Mouse (Mus musculus) forebrain, embryonic 14.5 days (tissue): ENCODE data around the gene Tspan18. TPM values are rescaled to one million over a fixed set of nuclear protein-coding genes. Genes with fewer than 3 reads are reported as not detected.
A peak's percentile ranks its signal among the peaks of the same experiment; 100 is the strongest.

Source experiments
- ATAC-seq: fragments of 200-750 bp; cut with Nextera tagmentation; 2 replicates; pipeline ENCODE4 v1.8.0; 2017; ENCODE audit warnings: mild to moderate bottlenecking, moderate library complexity
- DNase-seq: peaks from one replicate; pipeline ENCODE4 v3.0.0-alpha.2; 2015; ENCODE audit warnings: low spot score
- H3K27ac ChIP-seq: fragments of 300-500 bp; sonication (generic); 2 replicates; pipeline ENCODE4 v1.5.1; 2014; ENCODE audit warnings: low read depth, mild to moderate bottlenecking, control low read depth, low read length, moderate library complexity
- H3K27me3 ChIP-seq: fragments of 300-500 bp; sonication (generic); replicated peaks from 2 replicates; pipeline ENCODE4 v1.6.1; 2014; ENCODE audit warnings: low read length, control low read depth, mixed read lengths; ENCODE audit not compliant: control insufficient read depth, insufficient read depth
- H3K36me3 ChIP-seq: fragments of 300-500 bp; sonication (generic); 2 replicates; pipeline ENCODE4 v1.6.1; 2014; ENCODE audit warnings: low read length, control low read depth; ENCODE audit not compliant: control insufficient read depth, insufficient read depth
- H3K4me1 ChIP-seq: fragments of 300-500 bp; sonication (generic); 2 replicates; pipeline ENCODE4 v1.6.1; 2014; ENCODE audit warnings: antibody characterized with exemption, low read length, control low read depth; ENCODE audit not compliant: control insufficient read depth, insufficient read depth
- H3K4me2 ChIP-seq: fragments of 300-500 bp; sonication (generic); 2 replicates; pipeline ENCODE4 v1.6.1; 2014; ENCODE audit warnings: mild to moderate bottlenecking, control low read depth, low read length
- H3K4me3 ChIP-seq: fragments of 300-500 bp; sonication (generic); 2 replicates; pipeline ENCODE4 v1.5.1; 2014; ENCODE audit warnings: low read depth, low read length, control low read depth
- H3K9ac ChIP-seq: fragments of 300-500 bp; sonication (generic); 2 replicates; pipeline ENCODE4 v1.6.1; 2014; ENCODE audit warnings: mild to moderate bottlenecking, low read length, control low read depth, moderate library complexity
- H3K9me3 ChIP-seq: fragments of 300-500 bp; sonication (generic); replicated peaks from 2 replicates; pipeline ENCODE4 v1.6.1; 2016; ENCODE audit warnings: low read length, control low read depth, mixed read lengths; ENCODE audit not compliant: control insufficient read depth
- WGBS: fragments of 180-500 bp; shearing (Covaris S2); extraction: QIAGEN DNeasy Blood & Tissue Kit; methylation state at CpG from one replicate; pipeline ENCODE4 v1.1.7; 2014; 5-methylcytosine and 5-hydroxymethylcytosine counted together
- polyA plus RNA-seq: library from polyadenylated mRNA; unstranded; fragments of >200 nt; fragmentation: Nextera tagmentation; extraction: Ambion mirVana; gene quantifications from 2 replicates; pipeline ENCODE4 v1.2.1, GENCODE M21; 2014

Gene Tspan18
- 15.6 and 17.3 TPM in 2 replicates for polyA plus RNA-seq

- WGBS, result under 1% methylated on average over 89 of the region's 95 CpGs
- no peaks in the 10 kb centered on the region for H3K27me3 ChIP-seq
- peak within 1 kb of the TSS; percentile 100 for H3K4me2 ChIP-seq
- H3K27ac ChIP-seq, result peak within 1 kb of the TSS; percentile 55; the same call in 1 of the 2 replicates
- H3K4me3 ChIP-seq, result peak within 1 kb of the TSS; percentile 72
- H3K9ac ChIP-seq, result peak within 1 kb of the TSS; percentile 81
- no peaks in the 10 kb centered on the region for H3K9me3 ChIP-seq
- DNase-seq (peak; percentile 81), ATAC-seq (peak; percentile 83)
- peaks cover 26% of the 10 kb centered on the region for H3K4me1 ChIP-seq
- H3K36me3 ChIP-seq, result no peaks in the 10 kb centered on the region
Measured at GRCm38 (mm10) chr2:93333817-93334731, at the start of gene Tspan18. TSS of gene Tspan18 (minus strand) at chr2:93334505.

DNA sequence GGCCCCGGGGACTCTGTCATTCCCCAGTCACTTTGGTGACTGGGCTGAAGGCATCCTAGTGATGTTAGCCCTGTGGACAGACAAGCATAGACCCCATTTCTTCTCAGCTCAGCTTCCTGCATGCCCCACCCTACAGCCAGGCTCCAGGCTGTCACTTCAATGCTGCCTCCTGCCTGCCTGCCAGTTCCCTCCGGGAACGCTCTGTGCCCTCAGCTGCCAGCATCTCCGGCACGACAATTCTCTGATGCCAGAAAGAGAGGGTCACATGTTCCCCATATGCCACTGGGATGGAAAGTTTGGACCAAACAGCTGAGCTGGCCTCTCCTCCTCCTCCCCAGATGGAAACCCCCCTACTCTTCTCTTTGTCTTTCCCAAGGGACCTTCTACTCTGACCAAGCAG is 49.5 kb upstream of the Tspan18 start:
- DNase-seq (peak; percentile 53), ATAC-seq (peak; percentile 57)

GRCm38 (mm10) chr2:93380680-93381089 is 46.4 kb upstream of the Tspan18 start:
- Histone ChIP-seq H3K27ac (no peak overlapping the region), H3K4me1 (peaks cover 8% of the 10 kb centered on the region; the same call in 1 of the 2 replicates), H3K4me3 (no peak overlapping the region), H3K27me3 (no peaks in the 10 kb centered on the region), H3K4me2 (no peak overlapping the region), H3K36me3 (no peaks in the 10 kb centered on the region), H3K9me3 (no peaks in the 10 kb centered on the region), H3K9ac (no peak overlapping the region)
- ATAC-seq (no peak), DNase-seq (no peak)
- WGBS, result 65% methylated on average over 2 of the region's 2 CpGs

More for the DNA sequence above, 49.5 kb upstream of the Tspan18 start:
- Histone ChIP-seq H3K27me3 (no peaks in the 10 kb centered on the region), H3K4me1 (no peaks in the 10 kb centered on the region), H3K4me2 (no peak overlapping the region), H3K36me3 (no peaks in the 10 kb centered on the region), H3K9me3 (no peaks in the 10 kb centered on the region), H3K4me3 (no peak overlapping the region), H3K27ac (no peak overlapping the region), H3K9ac (no peak overlapping the region)
- 77% methylated on average over 5 of the region's 5 CpGs for WGBS

GRCm38 (mm10) chr2:93377797-93378196 is 43.5 kb upstream of the Tspan18 start:
- Histone ChIP-seq H3K27me3 (no peaks in the 10 kb centered on the region), H3K36me3 (no peaks in the 10 kb centered on the region), H3K9me3 (no peaks in the 10 kb centered on the region), H3K4me2 (no peak overlapping the region), H3K27ac (peak overlapping the region; percentile 21; the same call in 1 of the 2 replicates), H3K4me1 (peaks cover 8% of the 10 kb centered on the region; the same call in 1 of the 2 replicates), H3K4me3 (no peak overlapping the region), H3K9ac (no peak overlapping the region)
- 62% methylated on average over 15 of the region's 15 CpGs for WGBS
- peak; percentile 56 for DNase-seq
- ATAC-seq, result peak; percentile 42; the same call in 1 of the 2 replicates

GRCm38 (mm10) chr2:93377157-93377556 is 42.9 kb upstream of the Tspan18 start:
- no peak overlapping the region for H3K27ac ChIP-seq
- peaks cover 8% of the 10 kb centered on the region; the same call in 1 of the 2 replicates for H3K4me1 ChIP-seq
- H3K4me3 ChIP-seq, result no peak overlapping the region
- H3K9me3 ChIP-seq, result no peaks in the 10 kb centered on the region
- H3K27me3 ChIP-seq, result no peaks in the 10 kb centered on the region
- WGBS, result 100% methylated on average over 3 of the region's 3 CpGs
- no peak overlapping the region for H3K4me2 ChIP-seq
- ATAC-seq (no peak), DNase-seq (no peak)
- no peaks in the 10 kb centered on the region for H3K36me3 ChIP-seq
- H3K9ac ChIP-seq, result no peak overlapping the region

- Histone ChIP-seq H3K4me2 (no peak overlapping the region), H3K27ac (no peak overlapping the region), H3K9ac (no peak overlapping the region), H3K36me3 (no peaks in the 10 kb centered on the region), H3K4me3 (no peak overlapping the region), H3K27me3 (no peaks in the 10 kb centered on the region), H3K4me1 (peaks cover 8% of the 10 kb centered on the region), H3K9me3 (no peaks in the 10 kb centered on the region)
- no peak for DNase-seq
- 98% methylated on average over 10 of the region's 10 CpGs for WGBS
- no peak for ATAC-seq
Measured at GRCm38 (mm10) chr2:93372872-93373271, 38.6 kb upstream of the Tspan18 start.

DNA sequence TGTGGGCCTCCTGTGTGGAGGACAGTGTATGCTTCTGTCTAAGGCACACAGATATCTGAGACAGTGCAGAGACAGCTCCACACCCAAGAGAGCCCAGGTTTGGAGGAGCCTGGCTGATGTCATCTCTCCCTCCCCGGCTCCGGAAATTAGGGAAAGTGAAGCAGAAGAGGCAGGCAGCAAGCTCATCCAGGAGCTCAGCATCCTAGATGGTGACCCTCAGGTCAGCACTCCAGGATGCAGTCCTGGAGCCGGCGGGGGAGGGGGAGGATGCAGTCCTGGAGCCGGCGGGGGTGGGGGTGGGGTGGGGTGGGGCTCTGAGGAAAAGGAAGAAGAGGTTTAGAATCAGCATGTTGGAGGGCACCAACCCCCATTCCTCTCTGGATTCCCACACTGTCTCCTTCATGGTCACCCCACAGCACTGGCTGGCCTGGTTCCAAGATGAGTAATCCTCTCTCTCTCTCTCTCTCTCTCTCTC is 37.8 kb upstream of the Tspan18 start:
- Histone ChIP-seq H3K9ac (no peak overlapping the region), H3K36me3 (no peaks in the 10 kb centered on the region), H3K27ac (no peak overlapping the region), H3K9me3 (no peaks in the 10 kb centered on the region), H3K4me2 (no peak overlapping the region), H3K27me3 (no peaks in the 10 kb centered on the region), H3K4me3 (no peak overlapping the region), H3K4me1 (peaks cover 8% of the 10 kb centered on the region)
- ATAC-seq (no peak), DNase-seq (no peak)
- WGBS, result 19% methylated on average over 4 of the region's 6 CpGs

DNA sequence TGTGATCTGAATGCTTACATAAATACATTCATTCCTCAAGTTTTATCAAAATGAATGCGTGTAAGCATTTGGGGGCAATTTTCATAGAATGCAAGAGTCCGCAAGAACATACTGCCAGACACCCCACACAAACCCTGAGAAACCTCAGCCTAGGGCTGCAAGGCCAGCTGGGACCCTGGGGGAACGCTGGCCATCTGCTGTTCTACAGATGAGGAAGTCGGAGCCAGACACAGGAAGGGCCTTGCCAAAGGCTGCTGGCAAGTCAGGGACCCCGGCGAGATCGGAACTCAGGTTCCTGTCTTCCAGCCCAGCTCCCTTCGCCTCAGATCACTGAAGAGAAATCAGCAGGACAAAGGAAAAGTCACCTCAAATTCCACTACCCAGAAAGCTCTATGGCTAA is 34.6 kb upstream of the Tspan18 start:
- Histone ChIP-seq H3K4me1 (peaks cover 8% of the 10 kb centered on the region), H3K4me3 (no peak overlapping the region), H3K27ac (no peak overlapping the region), H3K36me3 (no peaks in the 10 kb centered on the region), H3K9me3 (no peaks in the 10 kb centered on the region), H3K9ac (no peak overlapping the region), H3K27me3 (no peaks in the 10 kb centered on the region), H3K4me2 (no peak overlapping the region)
- ATAC-seq, result no peak
- WGBS, result 82% methylated on average over 8 of the region's 8 CpGs
- DNase-seq, result peak; percentile 21

GRCm38 (mm10) chr2:93367962-93368361 is 33.7 kb upstream of the Tspan18 start:
- Histone ChIP-seq H3K9me3 (no peaks in the 10 kb centered on the region), H3K9ac (no peak overlapping the region), H3K4me1 (peaks cover 8% of the 10 kb centered on the region), H3K4me3 (no peak overlapping the region), H3K4me2 (no peak overlapping the region), H3K36me3 (no peaks in the 10 kb centered on the region), H3K27me3 (no peaks in the 10 kb centered on the region), H3K27ac (no peak overlapping the region)
- DNase-seq (no peak), ATAC-seq (no peak)
- WGBS, result 17% methylated on average over 6 of the region's 6 CpGs
